Mouse (Mus musculus) cerebellum, adult 8-10 months (tissue): ENCODE measurements around the gene Dhx58.

ENCODE experiments used
- DNase-seq: peaks from one replicate; pipeline ENCODE4 v3.0.0; 2022

Dhx58 gene

GRCm38 (mm10) chr11:100721776-100722492 lies 17.9 kb upstream of the Dhx58 start:
- no peak for DNase-seq

GRCm38 (mm10) chr11:100721254-100721653 lies 17.2 kb upstream of the Dhx58 start:
- no peak for DNase-seq

GRCm38 (mm10) chr11:100720345-100720744 lies 16.3 kb upstream of the Dhx58 start:
- DNase-seq, result no peak

GRCm38 (mm10) chr11:100719893-100720292 lies 15.8 kb upstream of the Dhx58 start:
- no peak for DNase-seq

- DNase-seq, result no peak
Measured at GRCm38 (mm10) chr11:100719312-100719711, 15.2 kb upstream of the Dhx58 start.

DNA sequence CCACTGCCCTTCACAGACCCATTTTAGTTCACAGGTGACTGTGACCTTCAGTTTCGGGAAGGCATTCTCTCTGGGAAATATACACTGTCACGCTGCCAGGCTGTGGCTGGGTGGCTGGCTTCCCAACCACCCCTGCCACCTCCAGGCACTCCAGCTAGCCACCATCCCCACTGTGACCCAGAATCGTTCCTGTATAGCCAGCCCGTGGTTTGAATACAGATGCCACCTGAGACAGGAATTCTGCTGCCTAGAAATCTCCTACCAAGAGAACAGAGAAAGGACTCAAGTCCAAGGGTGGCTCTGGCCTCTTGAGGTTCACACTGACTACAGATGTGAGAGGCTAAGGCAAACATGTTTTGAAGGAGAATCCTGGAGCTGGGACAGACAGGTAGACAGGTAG lies 14.8 kb upstream of the Dhx58 start:
- DNase-seq, result no peak

GRCm38 (mm10) chr11:100718462-100718861 lies 14.4 kb upstream of the Dhx58 start:
- no peak for DNase-seq

DNA sequence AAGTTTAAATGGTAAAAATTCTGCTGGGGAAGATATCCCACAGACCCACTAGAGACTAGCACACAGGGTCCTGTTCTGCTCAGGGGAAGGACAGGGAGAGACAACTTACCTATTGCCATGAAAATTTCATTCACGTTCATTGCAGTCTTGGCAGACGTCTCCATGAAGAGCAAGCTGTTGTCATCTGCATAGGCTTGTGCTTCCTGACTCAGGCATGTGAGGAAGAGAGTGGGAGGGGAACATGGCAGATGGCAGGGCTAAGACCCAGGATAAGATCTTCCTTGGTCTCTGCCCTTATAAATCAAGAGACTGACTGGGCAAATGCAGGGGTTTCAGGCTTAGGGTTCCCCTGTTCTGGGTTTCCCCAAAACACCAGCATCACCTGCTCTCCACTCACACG lies 12.6 kb upstream of the Dhx58 start:
- DNase-seq, result no peak

DNA sequence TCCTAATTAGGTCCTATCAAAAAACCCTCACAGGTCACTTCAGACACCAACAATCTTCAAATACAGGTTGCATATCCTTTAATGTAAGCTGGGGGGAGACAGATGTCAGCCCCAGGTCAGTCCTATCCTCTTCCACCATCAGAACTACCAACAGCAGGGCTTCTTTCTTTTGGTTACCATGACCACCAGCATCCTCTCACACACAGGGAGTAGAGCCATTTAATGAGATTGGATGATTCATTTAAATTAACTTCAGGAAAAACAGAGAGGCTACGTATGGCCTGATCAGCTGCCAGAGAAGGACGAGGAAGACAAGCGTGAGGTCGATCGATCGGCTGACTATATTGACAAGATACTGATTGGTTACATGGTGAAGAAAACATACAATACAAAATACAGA lies 10.9 kb upstream of the Dhx58 start:
- DNase-seq, result no peak

- peak; percentile 74 for DNase-seq
Measured at GRCm38 (mm10) chr11:100714534-100714915, 10.5 kb upstream of the Dhx58 start.

DNA sequence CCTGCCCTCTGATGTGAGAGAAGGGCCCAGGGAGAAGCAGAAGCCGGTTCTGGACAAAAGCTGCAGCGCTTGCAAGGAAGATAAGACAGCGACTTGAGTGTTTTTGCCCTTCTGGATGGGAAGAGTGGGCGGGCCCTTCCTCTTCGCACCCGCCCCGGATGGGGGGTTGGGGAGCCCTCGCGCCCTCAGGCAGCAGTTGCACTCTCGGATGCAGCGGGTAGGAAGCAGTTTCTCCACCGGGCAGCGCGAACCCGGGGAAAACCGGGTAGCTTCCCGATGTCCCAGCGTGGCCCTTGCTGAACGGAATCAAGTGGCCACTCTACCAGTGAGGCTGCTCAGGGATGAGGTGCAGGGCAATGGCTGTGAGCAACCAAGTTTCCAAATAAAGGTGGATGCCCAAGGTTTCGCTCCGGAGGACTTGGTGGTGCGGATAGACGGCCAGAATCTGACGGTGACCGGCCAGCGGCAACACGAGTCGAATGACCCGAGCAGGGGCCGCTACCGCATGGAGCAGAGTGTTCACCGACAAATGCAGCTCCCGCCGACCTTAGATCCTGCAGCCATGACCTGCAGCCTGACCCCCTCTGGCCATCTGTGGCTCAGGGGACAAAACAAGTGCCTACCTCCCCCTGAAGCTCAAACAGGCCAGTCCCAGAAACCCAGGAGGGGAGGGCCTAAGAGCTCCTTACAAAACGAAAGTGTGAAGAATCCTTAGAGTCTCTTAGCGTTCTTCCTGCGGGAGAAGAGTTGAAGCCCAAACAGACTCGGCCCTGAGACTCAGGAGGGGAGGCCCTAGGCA lies 9.9 kb upstream of the Dhx58 start, which contains the start of gene Hspb9:
Gene Hspb9 (plus strand): TSS at position 116 of the 799 bp plus-strand sequence.
- no peak for DNase-seq

DNA sequence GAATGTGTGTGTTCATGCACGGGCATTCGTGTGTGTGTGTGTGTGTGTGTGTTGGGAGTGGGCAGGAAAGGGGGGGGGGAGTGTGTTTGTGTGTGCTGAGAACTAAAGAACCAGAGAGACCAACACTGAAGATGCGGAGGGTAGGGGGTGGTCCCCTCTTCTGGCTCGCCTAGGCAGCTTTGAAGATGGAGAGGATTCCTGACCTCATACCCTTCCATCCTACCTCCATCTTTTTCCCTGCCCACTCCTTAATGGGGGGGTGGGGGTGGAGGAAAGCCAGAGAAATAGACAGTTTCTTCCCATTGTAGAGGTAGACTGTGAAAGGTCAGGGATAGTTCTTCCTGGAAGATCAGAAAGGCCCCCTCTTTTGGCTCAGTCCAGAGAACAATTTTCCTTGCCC lies 9.1 kb upstream of the Dhx58 start:
- no peak for DNase-seq

GRCm38 (mm10) chr11:100711783-100712615 lies 7.9 kb upstream of the Dhx58 start, which contains the start of gene Kat2a:
Gene Kat2a, minus strand, starts transcription at chr11:100712465.
- DNase-seq, result peak; percentile 81

GRCm38 (mm10) chr11:100710977-100711376 lies 6.9 kb upstream of the Dhx58 start:
- DNase-seq, result no peak

- DNase-seq, result no peak
Measured at GRCm38 (mm10) chr11:100710528-100710927, 6.5 kb upstream of the Dhx58 start.

GRCm38 (mm10) chr11:100709201-100709810 lies 5.2 kb upstream of the Dhx58 start:
- no peak for DNase-seq

GRCm38 (mm10) chr11:100705095-100705747 lies 1.1 kb upstream of the Dhx58 start:
- DNase-seq, result no peak

DNA sequence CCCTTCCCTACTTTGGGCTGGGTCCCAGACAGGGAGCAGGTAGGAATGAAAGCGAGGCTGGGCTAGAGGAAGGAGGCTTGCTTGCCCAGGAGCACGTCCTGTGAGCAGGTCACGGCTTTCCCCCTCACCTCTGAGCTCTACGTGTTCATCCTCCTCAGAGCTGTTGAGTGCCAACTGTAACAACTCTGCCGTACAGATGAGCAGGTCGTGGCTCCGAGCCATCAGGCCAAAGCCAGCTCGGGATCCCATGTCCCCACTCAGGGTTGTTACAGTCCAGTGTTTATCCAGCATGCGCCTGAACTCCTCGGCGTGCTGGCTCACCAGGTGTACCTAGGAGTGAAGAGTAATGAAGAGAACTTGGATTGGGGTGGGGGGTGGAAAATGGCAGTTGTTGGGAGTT lies 705 bp downstream of the Dhx58 start:
- no peak for DNase-seq

DNA sequence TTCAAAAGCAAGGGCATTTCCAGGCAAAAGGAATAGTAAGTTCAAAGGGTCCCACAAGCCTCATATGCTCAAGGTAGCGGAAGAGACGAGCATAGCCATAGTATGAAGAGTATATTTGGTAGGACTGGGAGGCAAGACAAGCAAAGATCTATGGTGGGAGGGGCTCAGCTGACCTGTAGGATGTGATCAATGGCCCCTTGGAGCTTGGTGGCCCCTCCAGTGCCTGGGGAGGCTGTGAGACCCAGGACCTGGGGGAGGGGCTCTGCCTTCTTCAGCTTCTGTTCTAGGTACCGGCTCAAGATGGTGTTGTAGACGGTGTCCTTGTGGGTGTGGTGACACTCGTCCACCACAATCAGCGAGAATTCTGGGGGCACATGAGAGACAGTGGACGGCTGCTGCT lies 1.2 kb downstream of the Dhx58 start:
- no peak for DNase-seq

DNA sequence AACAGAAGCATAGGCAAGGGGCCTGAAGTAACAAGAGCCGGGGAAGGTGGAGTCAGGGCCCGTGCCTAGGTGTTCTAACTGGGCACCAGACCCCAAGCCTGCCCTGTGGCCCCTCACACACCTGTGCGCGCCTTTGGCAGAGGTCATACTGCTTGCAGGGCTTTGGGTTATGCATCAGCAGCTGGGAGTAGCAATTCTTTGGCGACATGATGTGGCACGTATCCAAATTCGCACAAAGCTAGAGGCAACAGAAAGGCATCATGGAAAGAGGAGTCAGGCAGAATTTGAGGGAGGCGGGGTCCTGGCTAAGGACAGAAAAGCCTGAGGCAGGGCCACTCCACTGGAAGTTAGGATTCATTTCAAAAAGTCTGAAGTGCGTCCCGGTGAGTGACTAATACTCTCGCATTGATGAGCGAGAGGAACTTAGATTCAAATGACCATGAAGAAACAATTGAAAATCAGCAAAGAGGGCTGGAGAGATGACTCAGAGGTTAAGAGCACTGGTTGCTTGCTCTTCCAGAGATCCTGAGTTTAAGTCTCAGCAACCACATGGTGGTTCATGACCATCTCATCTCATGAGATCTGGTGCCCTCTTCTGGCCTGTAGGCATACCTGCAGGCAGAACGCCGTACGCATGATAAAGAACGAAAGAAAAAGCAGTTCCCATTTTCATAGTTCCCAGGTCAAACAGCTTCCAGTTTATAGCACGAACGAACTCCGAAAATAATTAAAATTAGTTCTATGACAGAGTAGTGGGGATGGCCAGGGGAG lies 1.8 kb downstream of the Dhx58 start:
- peak; percentile 64 for DNase-seq

- no peak for DNase-seq
Measured at GRCm38 (mm10) chr11:100701301-100701700, 2.8 kb downstream of the Dhx58 start.

GRCm38 (mm10) chr11:100700710-100701109 lies 3.4 kb downstream of the Dhx58 start:
- no peak for DNase-seq
